Mouse (Mus musculus) lung, embryonic 16.5 days (tissue): ENCODE results near the gene Evx2. TPM values are rescaled to one million over a fixed set of nuclear protein-coding genes. Genes with fewer than 3 reads are reported as not detected.

Source experiments
- ATAC-seq: fragments of 200-750 bp; cut with Nextera tagmentation; 2 replicates; pipeline ENCODE4 v1.8.0; 2017; ENCODE audit warnings: low read depth, mild to moderate bottlenecking, moderate library complexity
- H3K27ac ChIP-seq: fragments of 300-500 bp; sonication (generic); 2 replicates; pipeline ENCODE4 v1.5.1; 2014; ENCODE audit warnings: mild to moderate bottlenecking, control low read depth, low read length
- H3K27me3 ChIP-seq: fragments of 300-500 bp; sonication (generic); 2 replicates; pipeline ENCODE4 v1.6.1; 2014; ENCODE audit warnings: low read depth, low read length, mixed read lengths; ENCODE audit not compliant: control insufficient read depth, insufficient read depth
- H3K36me3 ChIP-seq: fragments of 300-500 bp; sonication (generic); 2 replicates; pipeline ENCODE4 v1.6.1; 2014; ENCODE audit warnings: low read length; ENCODE audit not compliant: control insufficient read depth, insufficient read depth
- H3K4me1 ChIP-seq: fragments of 300-500 bp; sonication (generic); replicated peaks from 2 replicates; pipeline ENCODE4 v1.6.1; 2014; ENCODE audit warnings: low read length, mixed read lengths; ENCODE audit not compliant: control insufficient read depth, insufficient read depth
- H3K4me2 ChIP-seq: fragments of 300-500 bp; sonication (generic); 2 replicates; pipeline ENCODE4 v1.6.1; 2014; ENCODE audit warnings: low read depth, low read length, control low read depth
- H3K4me3 ChIP-seq: fragments of 300-500 bp; sonication (generic); 2 replicates; pipeline ENCODE4 v1.5.1; 2014; ENCODE audit warnings: mild to moderate bottlenecking, low read length, control low read depth
- H3K9ac ChIP-seq: fragments of 300-500 bp; sonication (generic); 2 replicates; pipeline ENCODE4 v1.6.1; 2014; ENCODE audit warnings: low read length, control low read depth
- H3K9me3 ChIP-seq: fragments of 300-500 bp; sonication (generic); 2 replicates; pipeline ENCODE4 v1.6.1; 2016; ENCODE audit warnings: low read length; ENCODE audit not compliant: control insufficient read depth
- WGBS: fragments of 180-500 bp; shearing (Covaris S2); extraction: QIAGEN DNeasy Blood & Tissue Kit; methylation state at CpG from one replicate; pipeline ENCODE4 v1.1.7; 2014; 5-methylcytosine and 5-hydroxymethylcytosine counted together
- polyA plus RNA-seq: library from polyadenylated mRNA; unstranded; fragments of >200 nt; fragmentation: Nextera tagmentation; extraction: Ambion mirVana; gene quantifications from 2 replicates; pipeline ENCODE4 v1.2.1, GENCODE M21; 2015

The Evx2 gene
- polyA plus RNA-seq, 1 experiment from 2014 or later, result not detected

DNA sequence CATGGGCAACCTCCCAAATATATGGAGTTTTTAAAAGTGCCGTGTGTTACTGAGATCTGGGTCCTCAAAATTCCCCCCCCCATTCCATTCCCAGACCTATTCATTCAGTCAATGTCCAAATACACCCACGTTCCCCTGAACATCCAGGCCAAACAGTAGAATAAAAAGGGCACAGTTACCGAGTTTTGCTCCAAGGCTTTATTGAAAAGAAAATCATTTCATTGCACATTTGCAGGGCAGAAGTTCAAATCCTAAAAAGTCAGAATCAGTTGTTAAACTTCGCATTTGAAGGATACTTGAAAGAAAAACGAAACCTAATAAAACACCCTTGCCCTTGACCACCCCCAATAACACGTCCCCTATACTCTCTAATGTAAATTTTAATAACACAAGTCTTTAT, 43.5 kb upstream of the Evx2 start:
- no peak overlapping the region for H3K4me2 ChIP-seq
- H3K36me3 ChIP-seq, result no peaks in the 10 kb centered on the region
- no peak overlapping the region for H3K9ac ChIP-seq
- no peak for ATAC-seq
- no peak overlapping the region for H3K27ac ChIP-seq
- WGBS, result 22% methylated on average over 6 of the region's 6 CpGs
- H3K4me1 ChIP-seq, result peaks cover 14% of the 10 kb centered on the region
- H3K4me3 ChIP-seq, result no peak overlapping the region
- no peaks in the 10 kb centered on the region for H3K9me3 ChIP-seq
- H3K27me3 ChIP-seq, result peaks cover 95% of the 10 kb centered on the region

DNA sequence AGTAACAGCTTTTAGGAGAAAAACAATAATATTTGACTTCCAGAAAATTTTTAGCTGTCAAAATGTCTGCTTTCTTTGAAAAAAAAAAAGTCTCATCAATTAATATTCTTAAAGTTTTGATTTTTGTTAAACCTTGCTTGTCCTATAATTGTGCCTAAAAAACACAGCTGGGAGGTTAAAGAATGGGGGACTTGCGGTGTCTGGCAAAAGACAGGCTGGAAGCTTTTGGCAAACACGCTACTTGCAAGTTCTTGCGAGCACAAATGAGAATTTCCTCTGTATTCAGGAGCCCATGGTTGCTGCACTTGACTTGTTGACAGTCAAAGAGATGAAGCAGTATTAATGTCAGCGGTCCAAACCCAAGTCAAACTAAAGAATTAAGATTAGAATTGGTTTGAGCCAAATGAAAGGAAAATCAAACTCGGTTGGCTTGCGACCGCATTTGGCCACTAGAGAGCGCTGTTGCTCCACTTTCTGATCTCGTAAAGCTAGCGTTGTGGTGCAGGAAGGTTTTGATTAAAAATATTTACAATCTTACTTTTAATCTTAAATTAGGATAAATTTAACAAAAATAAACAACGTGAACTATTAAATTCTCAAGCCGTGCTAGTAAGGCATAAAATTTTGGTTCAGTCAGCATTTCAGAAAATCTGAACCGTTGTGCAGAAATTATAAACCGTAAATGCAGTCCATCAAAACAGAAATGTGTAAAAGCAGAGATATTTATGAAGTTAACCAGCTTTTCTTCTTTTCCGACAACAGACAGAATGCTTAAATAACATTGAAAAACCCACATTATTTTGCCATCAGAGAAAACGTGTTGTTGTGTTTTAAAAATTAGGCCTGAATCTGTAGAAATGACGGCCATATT, 42.8 kb upstream of the Evx2 start:
- Histone ChIP-seq H3K4me1 (peaks cover 14% of the 10 kb centered on the region), H3K4me3 (no peak overlapping the region), H3K9ac (no peak overlapping the region), H3K9me3 (no peaks in the 10 kb centered on the region), H3K27me3 (peaks cover 95% of the 10 kb centered on the region), H3K27ac (no peak overlapping the region), H3K4me2 (no peak overlapping the region), H3K36me3 (no peaks in the 10 kb centered on the region)
- 10% methylated on average over 17 of the region's 17 CpGs for WGBS
- no peak for ATAC-seq

GRCm38 (mm10) chr2:74700546-74701112, 41.3 kb upstream of the Evx2 start:
- H3K9me3 ChIP-seq, result no peaks in the 10 kb centered on the region
- H3K4me1 ChIP-seq, result peaks cover 14% of the 10 kb centered on the region
- H3K36me3 ChIP-seq, result no peaks in the 10 kb centered on the region
- H3K27ac ChIP-seq, result no peak overlapping the region
- no peak for ATAC-seq
- no peak overlapping the region for H3K4me3 ChIP-seq
- H3K4me2 ChIP-seq, result no peak overlapping the region
- WGBS, result 4% methylated on average over 22 of the region's 22 CpGs
- H3K9ac ChIP-seq, result no peak overlapping the region
- peaks cover 97% of the 10 kb centered on the region for H3K27me3 ChIP-seq

DNA sequence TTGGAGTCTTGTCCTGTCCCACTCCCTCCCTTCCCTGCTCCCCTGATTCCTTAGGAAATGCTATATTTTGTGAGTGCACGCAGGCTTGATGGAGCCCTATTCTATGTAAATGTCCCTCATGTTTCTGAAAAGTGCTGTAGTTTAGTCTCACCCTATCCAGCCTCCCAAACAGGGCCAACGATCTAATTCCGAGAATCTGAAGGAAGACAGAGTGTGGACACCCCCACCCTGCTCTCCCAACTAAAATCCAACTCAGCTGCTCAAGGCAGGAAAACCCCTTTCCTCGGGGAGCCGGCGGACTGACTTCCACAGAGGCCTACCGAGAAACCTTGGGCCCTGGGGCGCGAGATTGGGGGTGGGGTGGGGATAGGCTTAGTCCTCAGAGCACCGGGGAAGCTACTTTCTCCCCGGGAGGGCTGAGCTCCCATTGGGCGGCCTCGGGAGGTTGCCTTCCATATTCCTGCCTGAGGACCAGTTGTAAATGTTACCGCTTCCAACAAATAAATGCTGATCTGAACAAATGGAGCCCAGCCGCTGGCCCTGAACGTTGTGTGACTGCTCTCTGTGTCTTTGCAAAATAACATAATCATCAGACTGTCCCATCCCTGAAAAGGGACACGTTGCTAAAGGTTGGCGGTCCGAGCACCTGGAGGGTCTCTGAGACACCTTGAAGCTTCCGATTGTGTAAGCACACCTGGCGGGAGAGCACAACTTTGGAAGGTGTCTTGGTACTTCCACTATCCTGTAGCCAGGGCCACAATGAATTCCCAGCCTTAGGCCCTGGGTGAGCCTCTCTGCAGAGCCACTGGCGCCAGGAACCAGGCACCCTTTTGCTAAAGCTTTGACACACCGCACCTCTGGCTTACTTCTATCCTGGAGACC, 40.5 kb upstream of the Evx2 start:
- 2% methylated on average over 23 of the region's 23 CpGs for WGBS
- peaks cover 97% of the 10 kb centered on the region for H3K27me3 ChIP-seq
- H3K9me3 ChIP-seq, result no peaks in the 10 kb centered on the region
- H3K27ac ChIP-seq, result no peak overlapping the region
- ATAC-seq, result no peak
- no peak overlapping the region for H3K4me3 ChIP-seq
- no peak overlapping the region for H3K9ac ChIP-seq
- peaks cover 6% of the 10 kb centered on the region for H3K4me1 ChIP-seq
- no peaks in the 10 kb centered on the region for H3K36me3 ChIP-seq
- H3K4me2 ChIP-seq, result no peak overlapping the region

- Histone ChIP-seq H3K9ac (no peak overlapping the region), H3K36me3 (no peaks in the 10 kb centered on the region), H3K9me3 (no peaks in the 10 kb centered on the region), H3K27ac (no peak overlapping the region), H3K4me2 (no peak overlapping the region), H3K27me3 (peaks cover 97% of the 10 kb centered on the region), H3K4me3 (no peak overlapping the region), H3K4me1 (peaks cover 4% of the 10 kb centered on the region)
- 1% methylated on average over 17 of the region's 17 CpGs for WGBS
- no peak for ATAC-seq
Observed at GRCm38 (mm10) chr2:74699053-74699430, 39.7 kb upstream of the Evx2 start.

DNA sequence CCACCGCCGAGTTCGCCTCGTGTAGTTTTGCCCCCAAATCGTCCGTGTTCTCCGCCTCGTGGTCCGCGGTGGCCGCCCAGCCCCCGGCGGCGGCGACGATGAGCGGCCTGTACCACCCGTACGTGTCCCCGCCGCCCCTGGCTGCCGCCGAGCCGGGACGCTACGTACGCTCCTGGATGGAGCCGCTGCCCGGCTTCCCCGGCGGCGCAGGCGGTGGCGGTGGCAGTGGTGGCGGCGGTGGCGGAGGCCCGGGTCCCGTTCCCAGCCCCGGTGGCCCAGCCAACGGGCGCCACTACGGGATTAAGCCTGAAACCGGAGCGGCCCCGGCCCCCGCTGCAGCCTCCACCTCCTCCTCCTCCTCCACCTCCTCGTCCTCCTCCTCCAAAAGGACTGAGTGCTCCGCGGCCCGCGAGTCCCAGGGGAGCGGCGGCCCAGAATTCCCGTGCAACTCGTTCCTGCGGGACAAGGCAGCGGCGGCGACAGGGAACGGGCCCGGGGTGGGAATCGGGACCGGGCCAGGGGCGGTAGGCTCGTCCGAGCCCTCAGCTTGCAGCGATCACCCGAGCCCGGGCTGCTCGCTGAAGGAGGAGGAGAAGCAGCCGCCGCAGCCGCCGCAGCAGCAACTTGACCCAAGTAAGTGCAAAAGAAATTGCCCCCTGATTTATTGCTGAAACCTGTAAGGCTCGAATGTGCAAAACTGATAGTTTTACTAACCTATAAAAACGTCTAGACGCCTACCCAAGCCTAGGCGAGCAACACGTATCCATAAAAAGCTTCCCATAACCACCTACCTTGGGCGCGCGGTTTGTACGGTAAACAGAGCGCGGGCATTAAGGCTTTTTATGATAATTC, 39.1 kb upstream of the Evx2 start:
- H3K27me3 ChIP-seq, result peaks cover 97% of the 10 kb centered on the region
- under 1% methylated on average over 85 of the region's 86 CpGs for WGBS
- H3K9me3 ChIP-seq, result no peaks in the 10 kb centered on the region
- no peak overlapping the region for H3K27ac ChIP-seq
- H3K9ac ChIP-seq, result no peak overlapping the region
- H3K4me1 ChIP-seq, result peaks cover 4% of the 10 kb centered on the region
- H3K4me2 ChIP-seq, result peak overlapping the region; percentile 52
- H3K4me3 ChIP-seq, result peak overlapping the region; percentile 31
- peak; percentile 58 for ATAC-seq
- no peaks in the 10 kb centered on the region for H3K36me3 ChIP-seq

- H3K27ac ChIP-seq, result no peak within 1 kb of the TSS
Observed at GRCm38 (mm10) chr2:74697567-74698121, 38.3 kb upstream of the Evx2 start, which contains the start of gene Hoxd9. Gene Hoxd9, plus strand, starts transcription at chr2:74697727.

GRCm38 (mm10) chr2:74696442-74697335, 37.3 kb upstream of the Evx2 start:
- Histone ChIP-seq H3K4me1 (peaks cover 4% of the 10 kb centered on the region), H3K36me3 (no peaks in the 10 kb centered on the region), H3K27me3 (peaks cover 100% of the 10 kb centered on the region), H3K27ac (no peak overlapping the region), H3K9ac (no peak overlapping the region), H3K9me3 (no peaks in the 10 kb centered on the region), H3K4me3 (no peak overlapping the region), H3K4me2 (no peak overlapping the region)
- 4% methylated on average over 34 of the region's 34 CpGs for WGBS
- no peak for ATAC-seq

More at GRCm38 (mm10) chr2:74697567-74698121, 38.3 kb upstream of the Evx2 start, which contains the start of gene Hoxd9:
- Histone ChIP-seq H3K4me3 (peak within 1 kb of the TSS; percentile 31), H3K9me3 (no peaks in the 10 kb centered on the region), H3K4me1 (peaks cover 4% of the 10 kb centered on the region), H3K36me3 (no peaks in the 10 kb centered on the region), H3K4me2 (peak within 1 kb of the TSS; percentile 52), H3K27me3 (peaks cover 97% of the 10 kb centered on the region), H3K9ac (no peak within 1 kb of the TSS)
- ATAC-seq, result peak; percentile 54
- under 1% methylated on average over 41 of the region's 43 CpGs for WGBS
